8 mouse cellular contexts compared by ENCODE assay signal in genomic region chr6:34599631-34600111, GRCm38 (mm10). TPM values are rescaled to one million over a fixed set of nuclear protein-coding genes. Genes with fewer than 3 reads are reported as not detected.
DNase-seq lines count a peak whose midpoint lies in the region; ATAC-seq and TF ChIP-seq lines count a peak whose summit lies in the region.

No protein-coding gene starts in this region.

- no peaks in the 10 kb centered on the region for H3K9me3 ChIP-seq in forebrain, embryonic 11.5 days (ENCODE audit: control insufficient read depth, low read length)
- no peaks in the 10 kb centered on the region for H3K9me3 ChIP-seq in forebrain, embryonic 12.5 days
- no peaks in the 10 kb centered on the region for H3K9me3 ChIP-seq in liver, embryonic 12.5 days (replicated peaks)
- no peaks in the 10 kb centered on the region for H3K9me3 ChIP-seq in stomach, postnatal 0 days (ENCODE audit: control insufficient read depth, low read length)

- no peak for DNase-seq in forebrain, embryonic 11.5 days (ENCODE audit: low spot score)
- DNase-seq in testis, postnatal 10 days (ENCODE audit: low spot score): no peak
- no peak for DNase-seq in stomach, postnatal 0 days (ENCODE audit: low spot score)
- DNase-seq in left cerebral cortex, adult 9 months (ENCODE audit: low spot score in 2 of 2): no peak
- no peak for DNase-seq in adrenal gland, adult 2 months

- no peak overlapping the region for H3K9ac ChIP-seq in forebrain, embryonic 11.5 days (ENCODE audit: low read length)
- no peak overlapping the region for H3K9ac ChIP-seq in forebrain, embryonic 12.5 days
- peak overlapping the region; percentile 33; the same call in 1 of the 2 replicates for H3K9ac ChIP-seq in liver, embryonic 12.5 days
- peak overlapping the region; percentile 54 for H3K9ac ChIP-seq in stomach, postnatal 0 days (ENCODE audit: low read length)

- WGBS in forebrain, embryonic 11.5 days: 63% methylated on average over 10 of the region's 10 CpGs
- 63% methylated on average over 10 of the region's 10 CpGs for WGBS in forebrain, embryonic 12.5 days
- WGBS in liver, embryonic 12.5 days (ENCODE audit: insufficient replicate concordance): 51% methylated on average over 10 of the region's 10 CpGs
- 20% methylated on average over 10 of the region's 10 CpGs for WGBS in stomach, postnatal 0 days

- no peak for TF ChIP-seq EP300 in stomach, postnatal 0 days (optimal IDR thresholded peaks at IDR 0.05)

- no peaks in the 10 kb centered on the region for H3K36me3 ChIP-seq in forebrain, embryonic 11.5 days (ENCODE audit: control insufficient read depth, insufficient read depth, low read length)
- no peaks in the 10 kb centered on the region for H3K36me3 ChIP-seq in forebrain, embryonic 12.5 days (replicated peaks)
- H3K36me3 ChIP-seq in testis, adult 2 months (ENCODE audit: control insufficient read depth, insufficient read depth, low read length): no peaks in the 10 kb centered on the region
- no peaks in the 10 kb centered on the region for H3K36me3 ChIP-seq in liver, embryonic 12.5 days
- H3K36me3 ChIP-seq in stomach, postnatal 0 days (ENCODE audit: control insufficient read depth, insufficient read depth, low read length): no peaks in the 10 kb centered on the region

- no peak for TF ChIP-seq POLR2A in testis, adult 2 months (IDR thresholded peaks at IDR 0.05; ENCODE audit: control insufficient read depth, low read depth, low read length)

- H3K27me3 ChIP-seq in forebrain, embryonic 11.5 days (ENCODE audit: control insufficient read depth, insufficient read depth, low read length): no peaks in the 10 kb centered on the region
- no peaks in the 10 kb centered on the region for H3K27me3 ChIP-seq in forebrain, embryonic 12.5 days
- H3K27me3 ChIP-seq in testis, adult 2 months (ENCODE audit: control insufficient read depth, insufficient read depth, low read length): no peaks in the 10 kb centered on the region
- no peaks in the 10 kb centered on the region for H3K27me3 ChIP-seq in liver, embryonic 12.5 days (replicated peaks)
- no peaks in the 10 kb centered on the region for H3K27me3 ChIP-seq in stomach, postnatal 0 days (ENCODE audit: control insufficient read depth, insufficient read depth, low read length)

- no peak for TF ChIP-seq CTCF in testis, adult 2 months (IDR thresholded peaks at IDR 0.05; ENCODE audit: control insufficient read depth, insufficient read depth, insufficient replicate concordance, low read depth, low read length)
- no peak for TF ChIP-seq CTCF in stomach, postnatal 0 days (IDR thresholded peaks at IDR 0.05; ENCODE audit: low read depth)

- peaks cover 5% of the 10 kb centered on the region; the same call in 1 of the 2 replicates for H3K4me1 ChIP-seq in forebrain, embryonic 11.5 days (replicated peaks; ENCODE audit: control insufficient read depth, insufficient read depth, low read length)
- peaks cover 23% of the 10 kb centered on the region for H3K4me1 ChIP-seq in forebrain, embryonic 12.5 days
- H3K4me1 ChIP-seq in testis, adult 2 months (ENCODE audit: control insufficient read depth, insufficient read depth, low read length): no peaks in the 10 kb centered on the region
- 0 out of 2 replicates have a peak, but pooled peaks cover 3% of the 10 kb centered on the region for H3K4me1 ChIP-seq in liver, embryonic 12.5 days
- peaks cover 2% of the 10 kb centered on the region; the same call in 1 of the 2 replicates for H3K4me1 ChIP-seq in stomach, postnatal 0 days (replicated peaks; ENCODE audit: control insufficient read depth, insufficient read depth)

- no peak for ATAC-seq in forebrain, embryonic 11.5 days (replicated peaks; ENCODE audit: low FRiP score)
- ATAC-seq in forebrain, embryonic 12.5 days (ENCODE audit: low FRiP score): no peak
- ATAC-seq in liver, embryonic 12.5 days: no peak
- ATAC-seq in stomach, postnatal 0 days (ENCODE audit: low FRiP score, low TSS enrichment): 0 out of 2 replicates have a peak, but pooled peaks have one; percentile 27

- H3K27ac ChIP-seq in forebrain, embryonic 11.5 days (ENCODE audit: low read depth, low read length): no peak overlapping the region
- H3K27ac ChIP-seq in forebrain, embryonic 12.5 days: no peak overlapping the region
- peak overlapping the region; percentile 23 for H3K27ac ChIP-seq in testis, adult 2 months (ENCODE audit: control insufficient read depth, insufficient read depth, low read depth, low read length)
- no peak overlapping the region for H3K27ac ChIP-seq in liver, embryonic 12.5 days
- H3K27ac ChIP-seq in stomach, postnatal 0 days (replicated peaks): peak overlapping the region; percentile 90

- H3K4me3 ChIP-seq in forebrain, embryonic 11.5 days (ENCODE audit: low read depth, low read length): peak overlapping the region; percentile 24; the same call in 1 of the 2 replicates
- no peak overlapping the region; the same call in 1 of the 2 replicates for H3K4me3 ChIP-seq in forebrain, embryonic 12.5 days (replicated peaks)
- H3K4me3 ChIP-seq in testis, adult 2 months (ENCODE audit: control insufficient read depth, low read depth, low read length): peak overlapping the region; percentile 9
- H3K4me3 ChIP-seq in liver, embryonic 12.5 days: peak overlapping the region; percentile 28
- peak overlapping the region; percentile 43 for H3K4me3 ChIP-seq in stomach, postnatal 0 days (ENCODE audit: low read depth, low read length)

- H3K4me2 ChIP-seq in forebrain, embryonic 11.5 days (ENCODE audit: low read depth, low read length, severe bottlenecking): peak overlapping the region; percentile 9; the same call in 1 of the 2 replicates
- H3K4me2 ChIP-seq in forebrain, embryonic 12.5 days: no peak overlapping the region
- peak overlapping the region; percentile 21 for H3K4me2 ChIP-seq in liver, embryonic 12.5 days
- H3K4me2 ChIP-seq in stomach, postnatal 0 days (replicated peaks; ENCODE audit: low read depth): peak overlapping the region; percentile 48

RNA-seq across cellular contexts. Expression of gene Cald1, which starts 1.4 kb away (rescaled TPM):
- polyA plus RNA-seq in forebrain, embryonic 11.5 days (2014; fragmentation: Nextera tagmentation; extraction: Ambion mirVana): 132 and 139 TPM in 2 replicates
- 105 and 133 TPM in 2 replicates for polyA plus RNA-seq in forebrain, embryonic 12.5 days (2016; fragmentation: Nextera tagmentation; extraction: Ambion mirVana)
- 5.0 and 5.9 TPM in 2 replicates for polyA plus RNA-seq in testis, adult 2 months (2012; rRNA removed)
- 76.2 and 80.2 TPM in 2 replicates for polyA plus RNA-seq in liver, embryonic 12.5 days (2016; fragmentation: Nextera tagmentation; extraction: Ambion mirVana)
- polyA plus RNA-seq in stomach, postnatal 0 days (2015; fragmentation: Nextera tagmentation; extraction: Ambion mirVana): 199 and 301 TPM in 2 replicates
- total RNA-seq in adrenal gland, adult 2 months (2021): 10 to 100 TPM; 82.4 to 89.0 TPM
- polyA plus RNA-seq in adrenal gland, adult 2 months (2012; rRNA removed): 5.4 and 5.6 TPM in 2 replicates

Comparison
In these comparisons a context has a peak if more than half of its experiments do, and no peak if none do; other contexts are left out.
1. H3K27ac ChIP-seq: peak in testis, adult 2 months (single experiment) and stomach, postnatal 0 days (single experiment); none in forebrain, embryonic 11.5 days (single experiment), forebrain, embryonic 12.5 days (single experiment) and liver, embryonic 12.5 days (single experiment).
2. H3K9ac ChIP-seq: peak in liver, embryonic 12.5 days (single experiment) and stomach, postnatal 0 days (single experiment); none in forebrain, embryonic 11.5 days (single experiment) and forebrain, embryonic 12.5 days (single experiment).
3. RNA of gene Cald1, which starts 1.4 kb away (polyA plus RNA-seq): 199 to 301 TPM in stomach, postnatal 0 days, 105 to 133 TPM in forebrain, embryonic 12.5 days, 132 to 139 TPM in forebrain, embryonic 11.5 days and 76.2 to 80.2 TPM in liver, embryonic 12.5 days; 5.4 to 5.6 TPM in adrenal gland, adult 2 months and 5.0 to 5.9 TPM in testis, adult 2 months; every median in the first group is over 10 times any median in the second.